Mouse (Mus musculus) hematopoietic stem cell, adult 5-6 weeks (primary cell): Measurements from ENCODE around the gene Fyn. TPM values are rescaled to one million over a fixed set of nuclear protein-coding genes. Genes with fewer than 3 reads are reported as not detected.
A peak's percentile ranks its signal among the peaks of the same experiment; 100 is the strongest.

ENCODE experiments used
- ATAC-seq, 2 experiments: fragments of 125-278 bp in 1 of 2; replicated peaks in 1 of 2; 2 replicates each; pipeline ENCODE4 v1.8.0; 2016 to 2017; ENCODE audit warnings: inconsistent platforms in 2 of 2, mild to moderate bottlenecking in 2 of 2, moderate number of reproducible peaks in 2 of 2, low read depth in 1 of 2, moderate TSS enrichment in 1 of 2; ENCODE audit not compliant: low FRiP score in 2 of 2, poor library complexity in 2 of 2, severe bottlenecking in 2 of 2, insufficient read depth in 1 of 2, low TSS enrichment in 1 of 2
- total RNA-seq: library from RNA; stranded (forward); fragments of 172-1452, 232-1000 nt; gene quantifications from 2 replicates; pipeline ENCODE4 v1.2.3, GENCODE M21; 2017

Fyn gene
- total RNA-seq, 1 experiment from 2014 or later = 43.7 TPM

DNA sequence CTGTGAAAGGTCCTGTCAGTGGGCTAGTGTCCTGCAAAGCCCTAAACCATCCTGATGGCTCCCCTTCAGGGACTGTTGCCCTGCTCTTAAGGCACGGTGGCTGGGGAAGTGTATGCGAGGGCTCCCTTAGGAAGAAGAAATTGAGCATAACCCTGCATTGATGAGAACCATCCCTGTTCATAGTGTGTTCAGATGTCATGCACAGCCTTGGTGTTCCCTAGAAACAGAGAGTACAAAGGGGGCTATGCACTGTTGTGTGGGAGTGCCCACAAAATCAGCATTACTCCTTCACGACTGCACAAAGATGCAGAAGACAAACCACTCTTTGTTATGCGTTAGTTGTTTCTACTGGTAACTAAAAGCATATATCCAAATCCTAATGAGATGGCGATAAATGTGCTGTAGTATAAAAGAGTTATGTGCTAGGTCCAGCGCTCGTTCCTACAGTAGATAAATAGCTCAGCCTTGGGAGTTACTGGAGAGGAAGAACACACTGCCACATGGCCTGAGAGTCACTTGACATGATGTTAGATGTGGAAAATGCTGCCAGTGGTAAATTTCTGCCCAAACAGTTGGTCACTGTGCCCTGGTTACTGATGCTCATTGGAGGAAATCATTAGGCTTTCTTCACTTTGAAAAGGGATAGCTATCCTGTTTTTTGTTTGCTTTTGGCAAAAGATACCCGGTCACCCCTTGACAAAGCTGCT lies 83.4 kb downstream of the Fyn start:
- ATAC-seq = no peak

DNA sequence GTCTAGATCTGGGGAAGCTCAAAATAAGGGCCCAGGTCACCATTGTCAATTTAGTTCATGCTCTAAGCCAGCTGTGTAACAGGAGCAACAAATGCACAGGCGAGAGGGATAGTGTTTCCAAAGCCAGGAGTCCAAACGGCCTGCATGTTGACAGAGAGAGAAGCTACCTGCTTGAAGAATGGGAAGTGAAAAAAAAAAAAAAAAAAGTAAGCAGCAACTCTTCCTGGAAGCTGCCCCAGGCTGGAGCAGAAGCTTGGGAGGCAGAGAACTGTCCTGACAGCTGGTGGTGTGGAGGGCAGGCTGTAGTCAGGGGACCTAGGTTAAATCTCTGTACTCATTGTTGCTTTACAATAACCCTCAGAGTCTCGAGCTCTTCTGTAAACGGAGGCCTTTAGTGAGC lies 86.7 kb downstream of the Fyn start:
- no peak for ATAC-seq

DNA sequence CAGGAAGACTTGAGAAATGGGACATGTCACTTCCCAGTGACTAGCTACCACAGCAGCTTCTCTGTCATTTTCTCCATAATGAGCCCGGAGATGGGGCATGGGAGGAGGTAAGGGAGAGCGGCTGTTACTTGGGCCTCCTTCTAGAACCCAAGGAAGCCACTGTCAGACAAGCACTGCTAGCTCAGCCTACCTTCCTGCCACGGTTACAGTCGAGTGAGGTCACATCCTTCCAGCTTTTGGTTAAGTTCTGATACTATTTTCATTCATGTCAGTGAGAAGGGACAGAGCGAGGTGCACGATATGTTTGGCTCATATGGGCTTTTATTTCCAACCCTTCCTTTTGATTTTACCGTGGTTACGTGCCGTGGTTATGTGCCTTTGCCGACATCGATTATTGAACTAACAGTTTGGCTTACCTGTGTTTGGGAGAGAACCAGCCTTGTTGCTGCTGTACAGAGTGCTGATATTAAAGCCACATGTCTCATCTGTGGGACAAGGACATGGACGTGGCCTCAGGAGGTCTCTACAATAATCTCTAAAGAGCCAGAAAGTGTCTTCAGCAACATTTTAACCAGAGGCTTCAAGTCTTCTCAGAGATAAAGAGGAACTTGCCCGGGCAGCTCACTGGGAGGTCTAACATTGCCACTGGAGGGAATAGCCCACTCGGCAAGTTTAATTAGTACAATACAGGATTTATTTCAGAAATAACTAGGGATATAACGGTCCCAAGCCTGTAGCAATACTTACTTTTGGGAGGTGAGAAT lies 87.4 kb downstream of the Fyn start:
- peak in 1 of 2 experiments; percentile 38; a peak in 1 of 4 replicates for ATAC-seq

DNA sequence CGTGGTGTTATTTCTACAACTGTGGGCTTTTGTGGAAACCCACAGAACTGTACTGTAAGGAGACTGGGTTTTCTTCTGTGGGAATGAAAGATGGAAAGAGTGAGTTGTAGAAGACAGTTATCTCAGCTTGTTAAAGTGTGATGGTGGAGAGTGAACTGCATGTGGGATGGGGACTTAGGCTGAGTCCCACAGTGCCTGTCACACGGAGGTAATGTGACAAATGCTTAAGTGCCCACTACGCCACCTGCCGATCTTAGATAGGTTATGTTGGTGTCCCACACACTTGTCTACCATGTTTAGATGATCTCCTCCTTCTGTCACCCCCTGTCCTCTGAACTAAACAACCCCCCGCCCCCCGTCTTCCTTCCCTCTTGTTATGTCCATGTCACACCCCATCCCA lies 88.1 kb downstream of the Fyn start:
- no peak for ATAC-seq

DNA sequence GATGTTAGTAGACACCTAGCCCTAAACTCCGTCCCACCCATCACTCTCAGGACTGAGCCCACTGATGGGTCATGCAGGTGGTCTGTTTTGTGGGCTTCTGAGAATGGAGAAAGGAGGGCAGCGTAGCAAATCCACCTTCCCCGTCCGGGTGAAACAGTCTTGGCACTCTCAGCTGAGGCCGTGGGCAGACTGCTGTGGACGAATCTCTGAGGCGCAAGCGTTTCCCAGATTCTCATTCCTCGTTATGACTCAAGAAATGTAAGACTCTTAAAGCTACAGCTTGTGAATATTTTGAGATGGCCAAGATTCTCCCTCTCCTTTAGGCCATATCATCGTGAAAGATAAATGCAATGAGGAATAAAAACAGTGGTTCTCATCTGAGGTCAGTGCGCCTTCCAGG lies 88.6 kb downstream of the Fyn start:
- no peak for ATAC-seq

DNA sequence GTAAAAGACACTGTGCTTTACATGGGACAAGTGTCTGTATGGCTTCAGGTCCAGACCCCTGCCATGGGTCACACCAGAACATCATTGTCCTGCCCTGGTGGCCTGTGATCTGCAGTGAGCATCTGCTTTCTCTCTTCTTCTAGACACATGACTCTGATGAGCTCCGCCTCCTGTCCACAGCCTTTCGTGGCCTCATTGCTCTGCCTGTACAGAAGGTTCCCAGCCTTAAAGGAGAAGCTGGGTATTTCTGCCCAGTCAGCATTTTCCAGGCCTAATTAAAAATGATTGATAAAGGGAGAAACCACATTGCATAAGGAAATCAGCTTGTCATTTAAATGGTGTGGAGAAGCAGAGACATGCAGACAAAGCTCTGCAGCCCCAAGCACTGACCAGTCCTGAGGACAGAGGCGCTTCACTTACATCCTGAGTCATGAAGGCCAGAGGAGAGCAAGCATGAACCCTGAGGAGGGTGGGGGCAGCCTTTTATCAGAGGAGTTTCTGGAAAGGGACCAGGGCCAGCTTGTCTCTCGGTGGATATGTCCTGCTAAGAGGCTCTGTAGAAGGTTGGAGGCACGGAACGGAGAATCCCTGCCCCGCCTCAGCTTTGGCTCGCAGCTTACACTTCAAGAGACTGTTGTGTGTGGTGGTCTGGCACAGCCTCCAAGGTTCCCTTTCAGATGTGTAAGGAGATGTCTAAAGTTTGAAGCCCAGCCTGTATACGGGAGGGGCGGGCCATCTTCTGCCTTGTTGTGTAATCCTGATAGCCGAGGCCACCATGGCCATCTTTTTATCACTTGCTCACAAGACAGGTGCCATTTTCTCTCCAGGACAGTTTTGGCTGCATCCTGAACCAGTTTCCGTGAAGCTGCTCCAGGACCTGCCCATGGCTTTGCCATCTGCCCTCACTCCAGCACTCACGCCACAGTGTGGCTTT lies 90.4 kb downstream of the Fyn start:
- ATAC-seq = peak in 1 of 2 experiments; percentile 27; a peak in 1 of 4 replicates

DNA sequence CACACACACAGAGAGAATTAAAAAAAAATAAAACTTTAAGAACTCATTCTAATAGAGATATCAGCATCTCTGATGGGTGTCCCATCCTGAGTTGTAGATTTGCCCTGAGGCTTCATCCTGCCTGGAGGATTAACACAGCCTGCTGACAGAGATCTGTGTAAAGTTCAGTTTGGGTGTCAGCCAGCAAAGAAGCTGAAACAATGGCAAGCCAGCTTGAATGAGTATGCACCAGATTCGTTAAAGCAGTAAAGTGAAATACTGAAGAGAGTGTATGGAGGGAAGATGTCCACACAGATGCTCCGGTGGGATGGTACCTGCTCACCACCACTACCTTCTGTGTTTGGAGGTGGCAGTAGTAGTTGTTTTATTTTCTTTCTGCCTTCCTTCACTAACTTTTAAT lies 92.0 kb downstream of the Fyn start:
- no peak for ATAC-seq

DNA sequence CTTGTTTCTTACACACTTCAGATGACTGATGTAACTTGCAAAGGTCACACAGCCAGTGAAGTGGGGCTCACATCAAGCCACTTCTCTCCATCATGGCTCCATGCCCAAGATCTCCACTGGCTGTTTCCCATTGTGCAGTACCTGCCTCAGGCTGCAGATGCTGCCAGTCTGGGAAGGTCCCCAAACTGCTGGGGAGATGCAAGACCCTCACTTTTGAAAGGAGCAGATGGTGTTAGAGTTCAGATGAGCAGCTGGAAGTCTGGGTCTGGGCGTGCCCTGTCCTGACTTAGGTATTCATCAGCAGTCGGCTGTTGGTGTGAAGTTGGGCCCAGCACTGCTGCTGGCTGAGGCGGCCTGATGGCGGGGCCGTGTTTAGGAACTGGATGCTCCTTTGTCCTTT lies 93.3 kb downstream of the Fyn start:
- no peak for ATAC-seq

DNA sequence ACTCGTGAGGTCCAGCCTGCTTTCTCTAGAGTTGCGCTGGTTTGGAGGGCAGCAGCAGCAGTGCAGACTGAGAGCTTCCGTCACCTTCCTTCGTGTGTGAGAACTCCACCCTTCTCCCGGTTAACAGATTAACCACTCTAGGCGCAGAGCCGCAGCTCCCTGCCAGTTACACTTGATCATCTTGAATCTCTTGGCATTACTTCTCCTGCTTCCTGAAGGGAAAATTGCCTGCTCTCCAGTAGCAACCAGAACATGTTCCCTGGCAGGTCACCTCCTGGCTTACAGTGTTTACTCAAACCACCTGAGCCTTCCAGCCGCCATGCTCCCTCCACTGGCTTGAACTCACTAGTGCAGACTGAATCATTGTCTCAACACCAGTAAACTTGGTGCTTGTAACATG lies 94.1 kb downstream of the Fyn start:
- no peak for ATAC-seq

DNA sequence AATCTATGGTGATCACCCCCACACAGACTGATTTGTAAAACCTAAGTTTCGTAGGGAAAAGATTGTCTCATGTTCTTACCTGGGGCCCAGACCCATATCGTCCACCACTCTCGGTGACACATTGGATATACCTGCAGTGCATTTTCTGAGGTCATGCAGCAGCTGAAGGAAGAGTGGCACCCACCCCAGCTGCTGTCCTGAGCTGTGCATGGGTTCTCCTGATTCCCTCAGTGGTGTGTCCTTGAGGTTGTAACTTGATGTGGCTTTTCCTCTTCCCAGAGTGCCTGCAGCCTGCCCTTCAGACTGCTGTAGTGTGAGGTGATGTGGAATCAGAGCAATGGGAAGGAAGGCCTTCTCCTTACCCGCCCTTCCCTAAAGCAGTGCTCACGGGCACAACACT lies 95.7 kb downstream of the Fyn start:
- ATAC-seq = no peak

DNA sequence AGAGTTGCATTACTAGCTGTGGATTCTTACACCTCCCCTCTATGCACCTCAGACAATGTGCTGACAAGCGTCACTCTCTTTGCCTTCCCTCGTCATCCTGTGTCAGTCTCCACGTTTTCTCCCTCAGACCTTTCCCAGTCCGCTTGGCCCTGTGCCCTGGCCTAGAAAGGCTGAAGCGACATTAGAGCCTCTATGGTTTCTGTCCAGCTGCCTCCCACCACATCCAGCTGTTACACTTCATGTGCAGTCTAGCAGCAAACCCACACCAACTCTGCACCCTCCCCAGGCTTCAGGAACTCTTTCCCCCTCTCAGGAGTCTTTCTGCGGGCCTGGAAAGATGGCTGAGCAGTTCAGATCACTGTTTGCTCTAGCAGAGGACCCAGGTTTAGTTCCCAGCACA lies 98.7 kb downstream of the Fyn start:
- ATAC-seq = no peak

DNA sequence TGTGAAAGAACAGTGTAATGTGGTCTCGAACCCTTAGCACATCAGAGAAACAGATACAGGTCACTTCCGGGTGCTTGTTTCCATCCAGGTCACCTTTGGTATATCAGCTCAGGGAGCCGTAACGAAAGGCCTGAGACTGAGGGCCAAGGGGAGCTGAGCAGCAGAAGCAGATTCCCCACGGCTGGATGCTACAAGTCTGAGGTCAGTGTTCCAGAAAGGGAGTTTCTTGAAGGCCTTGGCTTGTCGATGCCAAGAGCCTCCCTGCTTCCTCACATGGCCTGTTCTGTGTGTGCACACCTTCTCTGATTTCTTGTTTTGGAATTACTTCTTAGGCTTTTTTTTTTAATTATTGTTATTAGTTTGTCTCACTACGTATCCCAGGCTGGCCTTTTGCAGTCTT lies 99.2 kb downstream of the Fyn start:
- no peak for ATAC-seq

DNA sequence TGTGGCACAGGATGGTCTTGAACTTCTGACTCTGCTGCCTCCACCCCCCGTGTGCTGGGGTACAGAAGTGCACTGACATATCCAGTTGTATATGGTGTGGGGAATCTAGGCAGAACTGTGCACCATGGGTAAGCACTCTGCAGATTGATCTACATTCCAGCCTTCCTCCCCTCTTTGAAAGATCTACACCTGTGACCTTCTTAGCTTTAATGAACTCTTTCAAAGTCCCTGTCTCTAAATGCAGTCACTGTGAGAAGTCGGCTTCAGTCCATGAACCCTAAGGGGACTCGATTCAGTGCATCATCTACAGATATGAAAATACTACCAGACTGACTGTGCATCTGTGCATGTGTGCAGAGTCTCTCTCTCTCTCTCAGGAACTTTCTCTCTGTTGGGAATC lies 99.9 kb downstream of the Fyn start:
- ATAC-seq = no peak

DNA sequence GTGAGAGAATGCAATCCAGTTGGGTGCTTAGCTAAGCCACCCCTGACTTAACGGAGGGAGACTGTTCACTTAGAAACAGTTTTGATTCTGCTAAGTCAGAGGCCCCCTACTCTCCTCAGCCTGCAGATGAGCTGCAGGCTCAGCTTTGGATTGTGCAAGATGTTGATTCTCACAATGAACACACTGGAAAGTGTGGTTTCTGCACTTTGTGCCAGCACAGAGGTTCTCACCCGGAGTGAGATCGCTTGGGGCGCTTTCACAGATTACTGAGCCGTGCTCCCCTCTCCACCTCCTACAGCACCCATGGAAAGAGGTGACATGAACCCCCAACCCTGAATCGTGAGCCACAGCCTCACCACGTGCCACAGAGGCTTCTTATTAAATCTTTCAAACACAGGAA lies 100.7 kb downstream of the Fyn start:
- no peak for ATAC-seq

DNA sequence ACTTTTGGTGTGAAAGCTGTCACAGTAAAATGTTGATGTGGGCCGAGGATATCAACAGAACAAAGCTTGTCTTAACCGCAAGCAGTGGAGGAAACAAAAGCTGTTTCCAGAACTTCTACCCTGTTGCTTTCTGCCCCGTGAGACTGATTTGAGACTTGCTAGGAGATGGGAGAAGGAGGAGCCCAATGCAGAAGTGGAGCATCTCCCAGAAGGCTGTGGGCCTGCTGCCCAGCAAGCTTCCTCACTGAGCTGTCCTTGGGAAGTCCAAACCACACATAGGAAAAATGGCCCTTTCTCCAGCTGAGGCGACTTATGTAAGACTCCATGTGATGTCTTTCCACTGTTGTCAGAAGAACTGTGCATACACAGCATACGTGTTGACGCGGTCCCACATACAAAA lies 101.7 kb downstream of the Fyn start:
- ATAC-seq = no peak

DNA sequence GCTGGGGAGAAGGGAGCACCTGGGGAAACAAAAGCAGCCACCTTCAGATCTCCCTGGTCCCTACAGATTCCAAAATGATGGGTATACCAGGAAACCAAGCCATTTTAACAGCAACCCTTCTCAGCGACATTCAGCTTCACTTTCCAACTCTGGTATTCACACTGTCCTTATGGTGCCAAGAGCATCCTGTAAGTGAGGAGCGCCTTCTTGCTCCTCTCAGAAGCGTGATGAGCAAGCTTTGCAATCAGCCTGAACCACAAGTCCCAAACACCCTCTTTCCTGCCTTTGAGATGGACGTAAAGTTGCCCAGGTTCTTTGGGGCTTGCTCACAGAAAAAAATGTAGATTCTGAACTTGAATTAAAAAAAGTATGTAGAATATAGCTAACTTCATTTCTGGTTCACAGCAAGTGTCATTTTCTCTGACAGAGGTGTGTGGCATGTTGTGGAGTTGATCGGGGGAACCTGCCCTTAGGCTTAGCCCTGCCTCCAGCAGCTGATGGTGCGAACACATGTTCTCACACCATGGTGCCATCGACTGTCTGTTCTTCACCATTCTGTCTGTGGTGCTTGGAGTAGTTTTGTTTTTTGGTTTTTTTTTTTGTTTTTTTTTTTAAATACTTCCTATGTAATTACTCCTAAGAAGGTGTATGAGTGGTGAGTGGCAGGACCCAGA lies 102.5 kb downstream of the Fyn start:
- no peak for ATAC-seq

DNA sequence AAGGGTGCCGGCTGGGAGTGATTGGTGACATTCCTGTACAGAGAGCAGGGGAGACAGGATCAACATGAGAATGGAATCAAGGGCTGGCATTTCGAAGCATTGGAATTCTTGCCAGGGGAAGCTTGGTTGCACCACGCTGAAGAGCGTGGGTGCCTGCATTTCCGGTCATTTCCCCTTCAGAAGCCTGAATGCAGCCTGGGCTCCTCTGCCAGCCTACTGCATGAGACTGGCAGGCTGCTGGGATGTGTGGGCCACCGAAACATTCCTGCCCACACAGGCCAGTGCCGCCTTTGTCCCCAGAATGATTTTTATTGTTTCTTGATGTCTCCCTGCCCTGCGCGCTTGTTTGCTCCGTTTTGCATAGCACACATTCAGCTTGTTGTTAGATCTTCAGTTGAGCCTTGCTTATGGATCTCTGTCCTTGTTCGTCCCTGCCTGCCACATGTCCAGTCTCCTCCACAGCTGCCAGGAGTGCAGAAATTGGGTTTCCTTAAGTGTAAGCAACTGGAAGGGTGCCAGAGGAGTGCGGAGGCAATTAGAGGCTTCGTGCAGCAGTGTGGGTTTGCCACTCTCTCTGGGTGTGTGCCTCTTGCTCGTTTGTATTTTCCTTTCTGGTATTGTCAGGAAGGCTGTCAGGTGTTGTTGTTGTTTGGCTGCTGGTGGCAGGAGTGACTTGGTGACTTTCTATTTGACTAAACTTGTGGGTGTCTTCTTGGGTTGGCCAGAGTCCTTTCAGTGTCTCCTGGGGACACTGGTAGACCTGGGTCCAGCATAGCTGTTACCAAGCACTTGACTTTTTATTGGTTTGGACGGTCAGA lies 103.3 kb downstream of the Fyn start:
- no peak for ATAC-seq
